Mouse (Mus musculus) brain, embryonic 14.5 days (tissue): ENCODE measurements at regions not wholly inside any gene's neighbourhood (a gene's known extent, or its start where the extent isn't known, plus 50 kb on each side); places are given as distances from the start of the nearest gene placed in this dataset.

Experiments used
- CTCF ChIP-seq: fragments of 200-500 bp; IDR thresholded peaks from 2 replicates; pipeline ENCODE4 v1.5.1; 2012; ENCODE audit warnings: inconsistent platforms, mild to moderate bottlenecking, moderate library complexity, borderline replicate concordance; ENCODE audit not compliant: insufficient read depth, insufficient read length; ENCODE audit errors: extremely low read depth
- POLR2A ChIP-seq: fragments of 200-500 bp; IDR thresholded peaks from 2 replicates; pipeline ENCODE4 v1.6.1; 2012; ENCODE audit warnings: mild to moderate bottlenecking, inconsistent platforms, borderline replicate concordance; ENCODE audit not compliant: poor library complexity, insufficient read depth, insufficient read length, severe bottlenecking; ENCODE audit errors: extremely low read depth

DNA sequence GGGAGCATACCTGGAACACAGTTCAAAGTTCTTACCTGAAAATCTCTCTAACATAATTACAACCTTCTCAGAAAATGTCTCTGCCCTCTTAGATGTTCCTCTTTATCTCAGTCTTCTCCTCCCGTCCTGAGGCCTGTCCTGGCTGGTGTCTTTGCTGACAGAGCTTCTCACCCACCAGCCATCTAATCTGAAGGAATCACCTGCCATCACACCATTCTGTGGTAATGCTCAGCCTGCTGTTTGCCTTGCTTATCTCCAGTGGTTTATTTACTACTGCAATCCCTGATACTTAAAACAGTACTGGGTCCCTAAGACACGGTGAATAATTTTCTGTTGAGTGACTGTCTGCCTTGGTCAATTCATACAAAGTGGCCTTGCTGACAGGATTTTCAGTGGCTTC lies 317.8 kb upstream of the Hnrnpa3 start:
- TF ChIP-seq CTCF, result no peak
- TF ChIP-seq POLR2A, result no peak
